Mouse (Mus musculus): ENCODE measurements around the gene AC140267.1. TPM values are rescaled to one million over a fixed set of nuclear protein-coding genes. Genes with fewer than 3 reads are reported as not detected.

AC140267.1 gene
- not detected in 2 replicates for polyA plus RNA-seq (2012; rRNA removed)

- no peak for DNase-seq (ENCODE audit: low spot score)
Observed at GRCm38 (mm10) chr15:80235535-80235934, at the start of gene AC140267.1. TSS of gene AC140267.1 (plus strand) at chr15:80235835.

- no peak for DNase-seq (ENCODE audit: low spot score)
Observed at GRCm38 (mm10) chr15:80188927-80189326, 46.7 kb upstream of the AC140267.1 start.

- no peak for DNase-seq (ENCODE audit: low spot score)
Observed at GRCm38 (mm10) chr15:80190075-80190474, 45.6 kb upstream of the AC140267.1 start.

- no peak for DNase-seq (ENCODE audit: low spot score)
Observed at GRCm38 (mm10) chr15:80191585-80192245, 43.9 kb upstream of the AC140267.1 start.

GRCm38 (mm10) chr15:80192246-80192585, 43.4 kb upstream of the AC140267.1 start:
- DNase-seq (ENCODE audit: low spot score): no peak

GRCm38 (mm10) chr15:80192847-80193246, 42.8 kb upstream of the AC140267.1 start:
- no peak for DNase-seq (ENCODE audit: low spot score)

GRCm38 (mm10) chr15:80199556-80199955, 36.1 kb upstream of the AC140267.1 start:
- DNase-seq (ENCODE audit: low spot score): no peak

- DNase-seq (ENCODE audit: low spot score): no peak
Observed at GRCm38 (mm10) chr15:80202111-80202775, 33.4 kb upstream of the AC140267.1 start.

GRCm38 (mm10) chr15:80203406-80203805, 32.2 kb upstream of the AC140267.1 start:
- DNase-seq (ENCODE audit: low spot score): no peak

- no peak for DNase-seq (ENCODE audit: low spot score)
Observed at GRCm38 (mm10) chr15:80206057-80206565, 29.5 kb upstream of the AC140267.1 start.

GRCm38 (mm10) chr15:80208446-80208845, 27.2 kb upstream of the AC140267.1 start:
- no peak for DNase-seq (ENCODE audit: low spot score)

- no peak for DNase-seq (ENCODE audit: low spot score)
Observed at GRCm38 (mm10) chr15:80213688-80214087, 21.9 kb upstream of the AC140267.1 start.

- no peak for DNase-seq (ENCODE audit: low spot score)
Observed at GRCm38 (mm10) chr15:80215716-80216479, 19.7 kb upstream of the AC140267.1 start.

GRCm38 (mm10) chr15:80216480-80216820, 19.2 kb upstream of the AC140267.1 start:
- DNase-seq (ENCODE audit: low spot score): no peak

GRCm38 (mm10) chr15:80217476-80217875, 18.2 kb upstream of the AC140267.1 start:
- DNase-seq (ENCODE audit: low spot score): no peak

- no peak for DNase-seq (ENCODE audit: low spot score)
Observed at GRCm38 (mm10) chr15:80219211-80219610, 16.4 kb upstream of the AC140267.1 start.

GRCm38 (mm10) chr15:80219705-80220657, 15.7 kb upstream of the AC140267.1 start:
- DNase-seq (ENCODE audit: low spot score): no peak

GRCm38 (mm10) chr15:80221031-80221430, 14.6 kb upstream of the AC140267.1 start:
- DNase-seq (ENCODE audit: low spot score): no peak

GRCm38 (mm10) chr15:80223751-80224150, 11.9 kb upstream of the AC140267.1 start:
- no peak for DNase-seq (ENCODE audit: low spot score)

- peak; percentile 78 for DNase-seq (ENCODE audit: low spot score)
Observed at GRCm38 (mm10) chr15:80225208-80225607, 10.4 kb upstream of the AC140267.1 start.

- no peak for DNase-seq (ENCODE audit: low spot score)
Observed at GRCm38 (mm10) chr15:80225796-80226195, 9.8 kb upstream of the AC140267.1 start.
